In genomic region chr12:89149455-89149854, GRCm38 (mm10) we compare ENCODE assay signal across 15 mouse cellular contexts.
DNase-seq lines count a peak whose midpoint lies in the region; ATAC-seq and TF ChIP-seq lines count a peak whose summit lies in the region.
"Had no signal": no experiment of that assay in that cellular context is flagged by ENCODE, and none has a peak within 500 bp of the region (broad histone marks: within the 10 kb centered on the region; RNA-seq: fewer than 3 reads in every experiment).

No protein-coding gene starts in this region.

- no peak overlapping the region for H3K4me3 ChIP-seq in forebrain, embryonic 13.5 days
- H3K4me3 ChIP-seq in forebrain, postnatal 0 days (ENCODE audit: low read depth, low read length), result no peak overlapping the region
- H3K4me3 ChIP-seq in hindbrain, postnatal 0 days (ENCODE audit: low read length), result no peak overlapping the region
- no peak overlapping the region for H3K4me3 ChIP-seq in midbrain, postnatal 0 days (ENCODE audit: low read depth, low read length)
- H3K4me3 ChIP-seq: gastrocnemius, adult 2 months; kidney, embryonic 15.5 days; liver, embryonic 13.5 days; lung, embryonic 15.5 days had no signal

- H3K27ac ChIP-seq in forebrain, embryonic 13.5 days, result peak overlapping the region; percentile 83
- peak overlapping the region; percentile 74 for H3K27ac ChIP-seq in forebrain, postnatal 0 days (ENCODE audit: low read depth, low read length)
- H3K27ac ChIP-seq in hindbrain, postnatal 0 days, result peak overlapping the region; percentile 70; the same call in 1 of the 2 replicates
- peak overlapping the region; percentile 77 for H3K27ac ChIP-seq in midbrain, postnatal 0 days (ENCODE audit: low read depth, low read length)
- H3K27ac ChIP-seq: gastrocnemius, adult 2 months; kidney, embryonic 15.5 days; liver, embryonic 13.5 days; lung, embryonic 15.5 days; macrophage had no signal

- H3K9me3 ChIP-seq in forebrain, embryonic 13.5 days (replicated peaks), result no peaks in the 10 kb centered on the region
- H3K9me3 ChIP-seq in forebrain, postnatal 0 days (ENCODE audit: low read length), result no peaks in the 10 kb centered on the region
- no peaks in the 10 kb centered on the region for H3K9me3 ChIP-seq in hindbrain, postnatal 0 days (ENCODE audit: low read length)
- H3K9me3 ChIP-seq in midbrain, postnatal 0 days (ENCODE audit: low read length), result no peaks in the 10 kb centered on the region
- H3K9me3 ChIP-seq: kidney, embryonic 15.5 days; liver, embryonic 13.5 days; lung, embryonic 15.5 days had no signal

- TF ChIP-seq CTCF in forebrain, postnatal 0 days (IDR thresholded peaks at IDR 0.05; ENCODE audit: low read depth), result no peak
- TF ChIP-seq CTCF in hindbrain, postnatal 0 days (IDR thresholded peaks at IDR 0.05; ENCODE audit: low read depth), result no peak
- no peak for TF ChIP-seq CTCF in midbrain, postnatal 0 days (IDR thresholded peaks at IDR 0.05)

- peak overlapping the region; percentile 42 for H3K4me2 ChIP-seq in forebrain, embryonic 13.5 days
- H3K4me2 ChIP-seq in forebrain, postnatal 0 days (ENCODE audit: low read depth), result peak overlapping the region; percentile 21; the same call in 1 of the 2 replicates
- peak overlapping the region; percentile 21; the same call in 1 of the 2 replicates for H3K4me2 ChIP-seq in hindbrain, postnatal 0 days (ENCODE audit: low read depth, low read length)
- 0 out of 2 replicates have a peak overlapping the region, but pooled peaks have one; percentile 24 for H3K4me2 ChIP-seq in midbrain, postnatal 0 days (ENCODE audit: low read depth, low read length, poor library complexity, severe bottlenecking)
- H3K4me2 ChIP-seq: kidney, embryonic 15.5 days; liver, embryonic 13.5 days; lung, embryonic 15.5 days had no signal

- peaks cover 15% of the 10 kb centered on the region for H3K4me1 ChIP-seq in forebrain, embryonic 13.5 days
- peaks cover 9% of the 10 kb centered on the region; the same call in 1 of the 2 replicates for H3K4me1 ChIP-seq in forebrain, postnatal 0 days (ENCODE audit: insufficient read depth)
- peaks cover 4% of the 10 kb centered on the region; the same call in 1 of the 2 replicates for H3K4me1 ChIP-seq in hindbrain, postnatal 0 days (ENCODE audit: insufficient read depth, low read length)
- H3K4me1 ChIP-seq in midbrain, postnatal 0 days (ENCODE audit: insufficient read depth, low read length), result peaks cover 7% of the 10 kb centered on the region; the same call in 1 of the 2 replicates
- H3K4me1 ChIP-seq: kidney, embryonic 15.5 days; liver, embryonic 13.5 days; lung, embryonic 15.5 days had no signal

- no peaks in the 10 kb centered on the region for H3K27me3 ChIP-seq in forebrain, embryonic 13.5 days
- H3K27me3 ChIP-seq in forebrain, postnatal 0 days (ENCODE audit: insufficient read depth, low read length), result no peaks in the 10 kb centered on the region
- no peaks in the 10 kb centered on the region for H3K27me3 ChIP-seq in hindbrain, postnatal 0 days (ENCODE audit: insufficient read depth, low read length)
- no peaks in the 10 kb centered on the region for H3K27me3 ChIP-seq in midbrain, postnatal 0 days (ENCODE audit: insufficient read depth, low read length)
- H3K27me3 ChIP-seq: kidney, embryonic 15.5 days; liver, embryonic 13.5 days; lung, embryonic 15.5 days had no signal

- H3K9ac ChIP-seq in forebrain, embryonic 13.5 days, result no peak overlapping the region
- no peak overlapping the region for H3K9ac ChIP-seq in forebrain, postnatal 0 days
- no peak overlapping the region for H3K9ac ChIP-seq in hindbrain, postnatal 0 days (replicated peaks; ENCODE audit: low read length)
- H3K9ac ChIP-seq in midbrain, postnatal 0 days (replicated peaks; ENCODE audit: low read length, poor library complexity, severe bottlenecking), result 0 out of 2 replicates have a peak overlapping the region, but pooled peaks have one; percentile 33
- H3K9ac ChIP-seq: kidney, embryonic 15.5 days; liver, embryonic 13.5 days; lung, embryonic 15.5 days had no signal

- WGBS in forebrain, embryonic 13.5 days, result 18% methylated on average over 2 of the region's 2 CpGs
- 29% methylated on average over 2 of the region's 2 CpGs for WGBS in forebrain, postnatal 0 days
- 25% methylated on average over 2 of the region's 2 CpGs for WGBS in hindbrain, postnatal 0 days
- WGBS in midbrain, postnatal 0 days, result 19% methylated on average over 2 of the region's 2 CpGs

- no peak for DNase-seq in forebrain, postnatal 0 days
- DNase-seq in hindbrain, postnatal 0 days (ENCODE audit: low spot score), result peak; percentile 12
- peak; percentile 26 for DNase-seq in midbrain, postnatal 0 days (ENCODE audit: low spot score)
- DNase-seq in spleen, postnatal 14 days (ENCODE audit: low spot score in 2 of 2), result no peak
- DNase-seq: cerebellum, adult 8-10 months; gastrocnemius, adult 2 months; liver, embryonic 13.5 days; right cerebral cortex, postnatal 14 days; thymus, postnatal 14 days had no signal

- no peaks in the 10 kb centered on the region for H3K36me3 ChIP-seq in forebrain, embryonic 13.5 days (ENCODE audit: poor library complexity, severe bottlenecking)
- H3K36me3 ChIP-seq in forebrain, postnatal 0 days (ENCODE audit: insufficient read depth), result no peaks in the 10 kb centered on the region
- H3K36me3 ChIP-seq in hindbrain, postnatal 0 days (ENCODE audit: insufficient read depth, low read length), result no peaks in the 10 kb centered on the region
- no peaks in the 10 kb centered on the region for H3K36me3 ChIP-seq in midbrain, postnatal 0 days (ENCODE audit: insufficient read depth, low read length)
- H3K36me3 ChIP-seq: kidney, embryonic 15.5 days; liver, embryonic 13.5 days; lung, embryonic 15.5 days had no signal

- ATAC-seq in forebrain, embryonic 13.5 days, result peak; percentile 71
- ATAC-seq in forebrain, postnatal 0 days, result no peak
- ATAC-seq in hindbrain, postnatal 0 days, result peak; percentile 75; the same call in 1 of the 2 replicates
- peak; percentile 59 for ATAC-seq in midbrain, postnatal 0 days (ENCODE audit: low FRiP score)
- ATAC-seq in activated CD4-positive, CD25-positive, alpha-beta regulatory T cell, adult 4 months, result no peak
- no peak for ATAC-seq in erythroblast, adult 5-6 weeks (replicated peaks; ENCODE audit: low FRiP score, poor library complexity, severe bottlenecking)

Comparison
In these comparisons a context has a peak if more than half of its experiments do, and no peak if none do; other contexts are left out.
1. ATAC-seq: peak in forebrain, embryonic 13.5 days (single experiment), hindbrain, postnatal 0 days (single experiment) and midbrain, postnatal 0 days (single experiment); none in forebrain, postnatal 0 days (single experiment), activated CD4-positive, CD25-positive, alpha-beta regulatory T cell, adult 4 months (single experiment) and erythroblast, adult 5-6 weeks (single experiment).
2. DNase-seq: peak in hindbrain, postnatal 0 days (single experiment) and midbrain, postnatal 0 days (single experiment); none in forebrain, postnatal 0 days (single experiment) and spleen, postnatal 14 days (0 of 2).
3. Peak in every context shown above with its lines, with median percentiles within 50 percentile points of each other: H3K27ac ChIP-seq and H3K4me2 ChIP-seq.